Mouse (Mus musculus): ENCODE measurements around the gene Qsox2.

- TF ChIP-seq CTCF (IDR thresholded peaks at IDR 0.05; ENCODE audit: extremely low read depth, insufficient read depth, low read length) (no peak), POLR2A (IDR thresholded peaks at IDR 0.05; ENCODE audit: extremely low read depth, insufficient read depth, low read length) (no peak)
These were observed 32.2 kb downstream of the Qsox2 start for GRCm38 (mm10) chr2:26205126-26205525.

Measured in cortical plate, adult 2 months (tissue).